Mouse (Mus musculus) mesoderm, embryonic 11.5 days (tissue): ENCODE measurements around the gene Iqschfp.

Experiments
- DNase-seq: peaks from one replicate; pipeline ENCODE4 v3.0.0-alpha.2; 2012; ENCODE audit warnings: low read depth, low spot score

Iqschfp gene

GRCm38 (mm10) chr3:68335501-68335900 is 443.5 kb downstream of the Iqschfp start:
- no peak for DNase-seq

GRCm38 (mm10) chr3:68350624-68351023 is 458.6 kb downstream of the Iqschfp start:
- no peak for DNase-seq

- DNase-seq, result no peak
These were observed 459.4 kb downstream of the Iqschfp start for GRCm38 (mm10) chr3:68351461-68351860.

GRCm38 (mm10) chr3:68352961-68353360 is 460.9 kb downstream of the Iqschfp start:
- no peak for DNase-seq

GRCm38 (mm10) chr3:68353492-68353891 is 461.5 kb downstream of the Iqschfp start:
- DNase-seq, result no peak

GRCm38 (mm10) chr3:68356516-68356915 is 464.5 kb downstream of the Iqschfp start:
- DNase-seq, result no peak

GRCm38 (mm10) chr3:68368029-68368428 is 476.0 kb downstream of the Iqschfp start:
- no peak for DNase-seq

GRCm38 (mm10) chr3:68372925-68373324 is 480.9 kb downstream of the Iqschfp start:
- DNase-seq, result no peak

GRCm38 (mm10) chr3:68375100-68375508 is 483.1 kb downstream of the Iqschfp start:
- DNase-seq, result no peak

GRCm38 (mm10) chr3:68377452-68378198 is 485.6 kb downstream of the Iqschfp start:
- DNase-seq, result no peak

GRCm38 (mm10) chr3:68378799-68379198 is 486.8 kb downstream of the Iqschfp start:
- no peak for DNase-seq

- DNase-seq, result no peak
These were observed 487.2 kb downstream of the Iqschfp start for GRCm38 (mm10) chr3:68379242-68379641.

- DNase-seq, result no peak
These were observed 491.6 kb downstream of the Iqschfp start for GRCm38 (mm10) chr3:68383672-68384071.

- DNase-seq, result no peak
These were observed 493.5 kb downstream of the Iqschfp start for GRCm38 (mm10) chr3:68385544-68385943.

GRCm38 (mm10) chr3:68388023-68388422 is 496.0 kb downstream of the Iqschfp start:
- no peak for DNase-seq

GRCm38 (mm10) chr3:68393578-68393977 is 501.5 kb downstream of the Iqschfp start:
- DNase-seq, result no peak

GRCm38 (mm10) chr3:68398691-68399090 is 506.7 kb downstream of the Iqschfp start:
- DNase-seq, result no peak

- no peak for DNase-seq
These were observed 508.1 kb downstream of the Iqschfp start for GRCm38 (mm10) chr3:68400121-68400520.

GRCm38 (mm10) chr3:68403343-68403742 is 511.3 kb downstream of the Iqschfp start:
- no peak for DNase-seq

- no peak for DNase-seq
These were observed 511.8 kb downstream of the Iqschfp start for GRCm38 (mm10) chr3:68403783-68404217.

GRCm38 (mm10) chr3:68405724-68406123 is 513.7 kb downstream of the Iqschfp start:
- DNase-seq, result no peak

GRCm38 (mm10) chr3:68412262-68412661 is 520.2 kb downstream of the Iqschfp start:
- no peak for DNase-seq

- DNase-seq, result no peak
These were observed 527.8 kb downstream of the Iqschfp start for GRCm38 (mm10) chr3:68419792-68420191.

GRCm38 (mm10) chr3:68420927-68421326 is 528.9 kb downstream of the Iqschfp start:
- DNase-seq, result no peak
